Mouse (Mus musculus) layer of hippocampus, adult 9-11 months (tissue): ENCODE measurements at regions not wholly inside any gene's neighbourhood (a gene's known extent, or its start where the extent isn't known, plus 50 kb on each side); places are given as distances from the start of the nearest gene placed in this dataset.

Experiments
- DNase-seq: peaks from one replicate; pipeline ENCODE4 v3.0.0; 2022

- peak; percentile 58 for DNase-seq
Observed at GRCm38 (mm10) chr9:61557025-61557424, 184.9 kb downstream of the Tle3 start.

DNA sequence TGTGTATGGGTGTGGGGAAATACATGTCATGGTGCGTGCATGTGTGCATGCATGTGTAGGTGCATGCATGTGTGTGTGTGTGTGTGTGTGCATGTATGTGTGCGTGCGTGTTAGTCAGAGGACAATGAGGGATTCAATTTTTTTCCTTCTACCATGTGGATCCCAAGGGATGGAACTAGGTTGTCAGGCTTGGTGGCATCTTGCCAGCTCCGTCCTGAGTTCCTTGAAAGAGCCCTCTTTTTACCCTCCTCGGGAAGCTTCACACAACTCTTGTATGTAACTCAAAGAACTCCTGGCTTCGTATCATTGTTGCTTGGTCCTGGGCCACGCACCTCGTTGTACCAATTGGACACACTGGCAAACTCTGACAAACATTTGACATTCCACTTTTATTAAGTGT, 183.0 kb downstream of the Tle3 start:
- DNase-seq: no peak

DNA sequence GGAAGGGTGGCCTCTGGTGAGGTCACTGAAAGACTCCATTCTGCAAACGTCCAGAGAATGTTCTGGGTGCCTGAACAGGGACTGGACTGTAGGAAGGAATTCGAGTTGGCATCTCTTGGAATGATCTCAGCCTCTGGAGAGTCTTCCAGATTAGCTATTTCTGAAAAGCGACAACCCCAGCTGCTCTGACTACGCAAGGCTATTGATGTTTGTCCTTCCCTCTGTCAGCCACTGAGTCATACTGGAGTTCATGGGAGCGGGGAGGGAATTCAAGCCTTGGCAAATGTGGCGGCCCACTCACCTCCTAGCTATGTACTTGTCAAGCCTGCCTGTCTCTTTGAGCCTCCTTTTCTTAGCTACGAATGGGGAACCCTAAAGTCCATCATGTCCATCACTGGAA, 182.4 kb downstream of the Tle3 start:
- peak; percentile 42 for DNase-seq

DNA sequence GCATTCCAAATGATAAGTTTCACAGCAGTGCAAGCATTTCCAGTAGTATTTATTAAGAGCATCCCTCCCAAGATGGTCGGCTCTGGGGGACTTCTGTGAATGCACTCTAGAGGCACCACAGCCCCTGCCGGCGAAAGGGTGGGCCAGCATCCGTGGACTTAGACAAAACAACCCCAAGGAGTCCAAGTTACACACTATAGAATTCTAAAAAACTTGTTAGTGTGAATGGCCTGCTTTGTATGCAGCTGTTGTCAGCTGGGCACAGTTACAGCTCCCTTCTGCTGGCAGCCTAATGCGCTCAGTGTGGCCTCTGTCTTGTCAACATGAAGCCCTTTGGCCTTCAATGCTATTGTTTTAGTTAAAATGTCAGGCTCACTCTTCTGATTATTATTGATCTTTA, 181.5 kb downstream of the Tle3 start:
- peak; percentile 38 for DNase-seq

- no peak for DNase-seq
Observed at GRCm38 (mm10) chr9:61551361-61551760, 179.2 kb downstream of the Tle3 start.

GRCm38 (mm10) chr9:61550326-61550725, 178.2 kb downstream of the Tle3 start:
- no peak for DNase-seq

- peak; percentile 74 for DNase-seq
Observed at GRCm38 (mm10) chr9:61549692-61550241, 177.6 kb downstream of the Tle3 start.

- DNase-seq: no peak
Observed at GRCm38 (mm10) chr9:61537316-61538189, 165.4 kb downstream of the Tle3 start.

DNA sequence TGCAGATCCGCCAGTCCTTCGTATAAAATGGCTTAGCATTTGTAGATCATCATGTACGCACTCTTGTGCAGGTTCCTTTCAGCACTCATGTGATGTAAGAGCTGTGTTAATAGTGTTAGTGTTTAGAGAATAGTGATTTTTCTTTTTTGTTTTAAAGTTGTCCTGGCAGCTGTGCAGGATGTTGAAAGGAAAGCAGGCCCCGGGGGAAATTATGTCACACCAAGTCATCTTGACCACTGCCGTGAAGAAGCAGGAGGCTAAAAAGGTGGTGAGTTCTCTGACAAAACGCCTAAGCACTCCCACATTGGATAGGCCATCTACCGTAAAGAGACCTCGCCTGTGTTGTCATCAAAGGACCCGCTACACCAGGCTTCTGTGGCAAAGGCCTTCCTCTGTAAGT, 161.1 kb downstream of the Tle3 start:
- no peak for DNase-seq

DNA sequence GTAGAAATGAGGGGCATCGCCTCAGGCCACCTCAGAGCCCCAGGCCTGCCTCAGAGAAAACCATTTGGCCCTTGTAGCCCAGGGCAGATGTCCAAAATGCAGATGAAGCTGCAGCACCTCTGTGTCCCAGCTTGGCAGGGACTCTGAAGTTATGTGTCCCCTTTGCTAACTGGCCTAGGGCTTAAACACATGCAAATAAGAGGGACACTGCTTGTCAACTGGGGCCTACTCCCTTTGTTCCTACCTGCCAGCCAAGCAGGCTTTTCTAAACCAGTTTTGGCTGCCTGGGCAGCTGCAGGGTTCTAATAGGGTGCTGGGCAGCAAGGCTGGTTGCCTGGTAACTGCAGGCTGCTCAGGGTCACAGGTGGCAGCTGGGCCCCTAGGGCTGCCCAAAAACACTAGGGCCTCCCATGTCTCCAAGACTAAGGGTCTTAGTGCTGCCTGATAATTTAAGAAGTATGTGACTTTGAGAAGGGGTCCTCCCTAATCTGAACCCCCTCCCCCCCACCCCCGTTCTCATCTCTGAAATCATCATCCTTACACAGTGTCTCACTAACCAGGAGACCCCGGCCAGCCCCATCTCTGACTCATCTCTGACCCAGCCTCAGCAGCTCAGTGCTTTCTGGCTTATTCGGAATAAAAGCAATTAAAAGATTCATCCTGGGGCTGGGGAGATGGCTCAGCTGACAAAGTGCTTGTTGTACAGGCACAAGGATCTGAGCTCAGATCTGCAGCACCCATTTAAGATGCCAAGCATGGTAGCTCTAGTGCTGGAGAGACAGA, 158.3 kb downstream of the Tle3 start:
- peak; percentile 53 for DNase-seq

DNA sequence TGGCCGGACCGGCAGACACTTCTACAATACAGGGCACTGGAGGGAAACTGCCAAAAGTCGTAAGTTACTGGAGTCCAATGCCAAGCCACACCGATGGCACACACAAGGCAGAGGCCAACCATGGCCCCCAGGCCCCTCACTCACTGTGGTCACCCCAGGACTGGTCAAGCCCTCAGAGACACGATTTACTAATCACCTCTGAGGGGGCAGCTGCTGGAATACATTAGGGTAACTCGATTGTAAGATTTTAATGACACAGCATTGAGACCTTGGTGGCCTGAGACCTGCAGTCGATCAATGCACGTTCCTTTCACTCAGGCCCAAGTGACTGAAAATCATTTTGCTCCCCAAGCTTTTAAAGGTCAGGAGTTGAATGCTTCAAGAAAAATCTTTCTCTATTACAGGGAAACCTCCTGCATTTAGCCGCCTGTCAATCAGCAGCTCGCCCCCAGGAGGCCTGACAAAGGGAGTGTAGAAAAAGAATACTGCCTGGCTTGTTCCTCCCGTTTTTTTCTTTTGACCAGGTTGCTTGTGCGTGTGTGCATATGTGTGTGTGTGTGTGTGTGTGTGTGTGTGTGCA, 156.2 kb downstream of the Tle3 start:
- no peak for DNase-seq

DNA sequence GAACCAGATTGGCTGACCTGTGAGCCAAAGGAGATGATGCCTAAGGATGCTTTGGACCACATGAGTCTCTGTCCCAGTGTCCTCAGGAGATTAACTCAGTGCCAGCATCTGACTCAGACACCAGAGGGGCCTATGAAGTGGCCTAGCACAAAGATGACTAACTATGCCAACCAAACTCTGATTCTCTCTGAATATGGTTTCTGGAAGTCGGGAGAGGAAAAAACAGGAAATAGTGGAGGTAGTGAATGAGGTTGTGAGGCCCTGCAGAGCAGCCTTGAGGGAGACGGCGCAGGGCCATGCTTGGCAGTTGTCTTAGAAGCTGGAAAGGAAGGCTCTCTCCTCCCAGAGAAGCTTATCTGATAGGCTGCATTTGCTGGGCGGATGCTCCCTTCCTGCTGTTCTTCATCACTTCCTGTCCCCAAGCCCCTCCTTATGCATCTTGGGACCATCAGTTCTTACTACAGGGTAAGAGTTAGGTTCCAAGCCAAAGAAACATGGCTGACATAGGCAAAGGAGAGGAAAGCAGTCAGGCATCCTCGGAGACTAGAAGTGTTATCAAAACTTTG, 155.4 kb downstream of the Tle3 start:
- DNase-seq: no peak

- no peak for DNase-seq
Observed at GRCm38 (mm10) chr9:61520136-61520535, 148.0 kb downstream of the Tle3 start.

GRCm38 (mm10) chr9:61517906-61518305, 145.7 kb downstream of the Tle3 start:
- DNase-seq: peak; percentile 14

- DNase-seq: no peak
Observed at GRCm38 (mm10) chr9:61511436-61511835, 139.3 kb downstream of the Tle3 start.

- DNase-seq: peak; percentile 62
Observed at GRCm38 (mm10) chr9:61510217-61510893, 138.2 kb downstream of the Tle3 start.

- no peak for DNase-seq
Observed at GRCm38 (mm10) chr9:61509591-61510191, 137.5 kb downstream of the Tle3 start.

DNA sequence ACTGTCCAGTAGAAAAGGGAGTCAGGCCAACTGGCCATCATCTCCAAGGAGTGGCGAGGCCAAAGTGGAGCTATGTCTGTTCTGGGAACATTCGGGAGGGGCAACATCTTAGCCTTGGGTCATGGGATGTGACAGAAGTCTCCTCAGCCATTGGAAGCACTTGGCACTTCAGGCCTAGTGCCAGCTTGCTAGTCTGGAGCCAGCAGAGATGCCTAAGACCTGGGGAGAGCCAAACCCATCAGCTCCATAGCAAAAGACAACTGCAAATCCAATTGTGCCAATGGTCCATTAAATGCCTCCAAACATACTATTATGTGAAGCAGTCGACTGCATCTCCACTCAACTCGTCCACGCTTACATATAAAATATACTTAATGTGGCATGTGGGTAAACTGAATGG, 136.9 kb downstream of the Tle3 start:
- no peak for DNase-seq

GRCm38 (mm10) chr9:61500851-61501250, 128.7 kb downstream of the Tle3 start:
- DNase-seq: no peak

- DNase-seq: no peak
Observed at GRCm38 (mm10) chr9:61492896-61493295, 120.7 kb downstream of the Tle3 start.

DNA sequence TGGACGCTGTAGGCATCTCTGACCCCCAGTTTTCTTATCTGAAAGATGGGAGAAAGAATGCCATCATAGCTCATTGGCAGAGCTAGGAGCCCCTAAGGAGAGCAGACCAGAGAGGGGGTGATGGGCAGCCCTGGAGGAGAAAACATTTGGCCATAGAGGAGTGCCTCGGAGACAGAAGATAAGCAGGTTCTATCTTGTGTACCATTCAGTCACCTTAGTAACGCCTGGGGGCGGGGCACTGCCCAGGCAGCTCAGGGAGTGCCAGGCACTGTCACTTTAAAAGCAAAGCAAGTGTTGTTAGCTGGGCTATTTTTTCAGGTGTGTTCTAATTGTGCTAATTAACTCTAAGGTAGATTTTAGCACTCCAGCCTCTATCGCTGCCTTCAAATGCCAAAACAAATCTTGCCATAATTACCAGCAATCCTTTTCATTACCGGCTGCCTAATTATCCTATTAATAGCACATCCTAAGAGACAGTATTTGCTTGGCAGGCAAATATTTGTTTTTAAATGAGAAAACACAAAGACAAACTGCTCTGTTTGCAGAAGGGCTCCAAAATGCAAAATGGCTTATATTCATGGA, 119.1 kb downstream of the Tle3 start:
- DNase-seq: no peak

- DNase-seq: no peak
Observed at GRCm38 (mm10) chr9:61489983-61490382, 117.8 kb downstream of the Tle3 start.
